Mouse (Mus musculus) forebrain, embryonic 14.5 days (tissue): ENCODE results near the gene Khnyn. TPM values are rescaled to one million over a fixed set of nuclear protein-coding genes. Genes with fewer than 3 reads are reported as not detected.
A peak's percentile ranks its signal among the peaks of the same experiment; 100 is the strongest.

Experiments used
- ATAC-seq: fragments of 200-750 bp; cut with Nextera tagmentation; 2 replicates; pipeline ENCODE4 v1.8.0; 2017; ENCODE audit warnings: mild to moderate bottlenecking, moderate library complexity
- DNase-seq: peaks from one replicate; pipeline ENCODE4 v3.0.0-alpha.2; 2015; ENCODE audit warnings: low spot score
- H3K27ac ChIP-seq: fragments of 300-500 bp; sonication (generic); 2 replicates; pipeline ENCODE4 v1.5.1; 2014; ENCODE audit warnings: low read depth, mild to moderate bottlenecking, control low read depth, low read length, moderate library complexity
- H3K27me3 ChIP-seq: fragments of 300-500 bp; sonication (generic); replicated peaks from 2 replicates; pipeline ENCODE4 v1.6.1; 2014; ENCODE audit warnings: low read length, control low read depth, mixed read lengths; ENCODE audit not compliant: control insufficient read depth, insufficient read depth
- H3K36me3 ChIP-seq: fragments of 300-500 bp; sonication (generic); 2 replicates; pipeline ENCODE4 v1.6.1; 2014; ENCODE audit warnings: low read length, control low read depth; ENCODE audit not compliant: control insufficient read depth, insufficient read depth
- H3K4me1 ChIP-seq: fragments of 300-500 bp; sonication (generic); 2 replicates; pipeline ENCODE4 v1.6.1; 2014; ENCODE audit warnings: antibody characterized with exemption, low read length, control low read depth; ENCODE audit not compliant: control insufficient read depth, insufficient read depth
- H3K4me2 ChIP-seq: fragments of 300-500 bp; sonication (generic); 2 replicates; pipeline ENCODE4 v1.6.1; 2014; ENCODE audit warnings: mild to moderate bottlenecking, control low read depth, low read length
- H3K4me3 ChIP-seq: fragments of 300-500 bp; sonication (generic); 2 replicates; pipeline ENCODE4 v1.5.1; 2014; ENCODE audit warnings: low read depth, low read length, control low read depth
- H3K9ac ChIP-seq: fragments of 300-500 bp; sonication (generic); 2 replicates; pipeline ENCODE4 v1.6.1; 2014; ENCODE audit warnings: mild to moderate bottlenecking, low read length, control low read depth, moderate library complexity
- H3K9me3 ChIP-seq: fragments of 300-500 bp; sonication (generic); replicated peaks from 2 replicates; pipeline ENCODE4 v1.6.1; 2016; ENCODE audit warnings: low read length, control low read depth, mixed read lengths; ENCODE audit not compliant: control insufficient read depth
- WGBS: fragments of 180-500 bp; shearing (Covaris S2); extraction: QIAGEN DNeasy Blood & Tissue Kit; methylation state at CpG from one replicate; pipeline ENCODE4 v1.1.7; 2014; 5-methylcytosine and 5-hydroxymethylcytosine counted together
- polyA plus RNA-seq: library from polyadenylated mRNA; unstranded; fragments of >200 nt; fragmentation: Nextera tagmentation; extraction: Ambion mirVana; gene quantifications from 2 replicates; pipeline ENCODE4 v1.2.1, GENCODE M21; 2014

The Khnyn gene
- polyA plus RNA-seq, result 4.6 and 5.4 TPM in 2 replicates

GRCm38 (mm10) chr14:55884713-55885113 is at the start of gene Khnyn:
Gene Khnyn (plus strand): TSS chr14:55884947.
- Histone ChIP-seq H3K36me3 (peaks cover 32% of the 10 kb centered on the region), H3K27ac (peak within 1 kb of the TSS; percentile 75), H3K9me3 (no peaks in the 10 kb centered on the region), H3K4me3 (peak within 1 kb of the TSS; percentile 75), H3K9ac (peak within 1 kb of the TSS; percentile 90), H3K4me1 (peaks cover 15% of the 10 kb centered on the region), H3K4me2 (peak within 1 kb of the TSS; percentile 81), H3K27me3 (no peaks in the 10 kb centered on the region)
- ATAC-seq (peak; percentile 93), DNase-seq (peak; percentile 81)
- 1% methylated on average over 26 of the region's 30 CpGs for WGBS

GRCm38 (mm10) chr14:55838312-55838711 is 46.4 kb upstream of the Khnyn start:
- Histone ChIP-seq H3K27me3 (no peaks in the 10 kb centered on the region), H3K27ac (no peak overlapping the region), H3K9ac (no peak overlapping the region), H3K4me2 (no peak overlapping the region), H3K9me3 (no peaks in the 10 kb centered on the region), H3K4me1 (no peaks in the 10 kb centered on the region), H3K4me3 (no peak overlapping the region), H3K36me3 (no peaks in the 10 kb centered on the region)
- ATAC-seq (no peak), DNase-seq (no peak)
- WGBS, result 82% methylated on average over 5 of the region's 5 CpGs

GRCm38 (mm10) chr14:55838740-55839139 is 46.0 kb upstream of the Khnyn start:
- Histone ChIP-seq H3K4me2 (no peak overlapping the region), H3K9me3 (no peaks in the 10 kb centered on the region), H3K36me3 (no peaks in the 10 kb centered on the region), H3K9ac (no peak overlapping the region), H3K4me3 (no peak overlapping the region), H3K27me3 (no peaks in the 10 kb centered on the region), H3K27ac (no peak overlapping the region), H3K4me1 (no peaks in the 10 kb centered on the region)
- WGBS, result 88% methylated on average over 4 of the region's 4 CpGs
- no peak for ATAC-seq
- DNase-seq, result no peak

GRCm38 (mm10) chr14:55840853-55841366 is 43.8 kb upstream of the Khnyn start:
- Histone ChIP-seq H3K4me2 (no peak overlapping the region), H3K27ac (no peak overlapping the region), H3K36me3 (no peaks in the 10 kb centered on the region), H3K27me3 (no peaks in the 10 kb centered on the region), H3K4me3 (no peak overlapping the region), H3K4me1 (no peaks in the 10 kb centered on the region), H3K9ac (no peak overlapping the region), H3K9me3 (no peaks in the 10 kb centered on the region)
- DNase-seq, result no peak
- 70% methylated on average over 4 of the region's 4 CpGs for WGBS
- no peak for ATAC-seq

DNA sequence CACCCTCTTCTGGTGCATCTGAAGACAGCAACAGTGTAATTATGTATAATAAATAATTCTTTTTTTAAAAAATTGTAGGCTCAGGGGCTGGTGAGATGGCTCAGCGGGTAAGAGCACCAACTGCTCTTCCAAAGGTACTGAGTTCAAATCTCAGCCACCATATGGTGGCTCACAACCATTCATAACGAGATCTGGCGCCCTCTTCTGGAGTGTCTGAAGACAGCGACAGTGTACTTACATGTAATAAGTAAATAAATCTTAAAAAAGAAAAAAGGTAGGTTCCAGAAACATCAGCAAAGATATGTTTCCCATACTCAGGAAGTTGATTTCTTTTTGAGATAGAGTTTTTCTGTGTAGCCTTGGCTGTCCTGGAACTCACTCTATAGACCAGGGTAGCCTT is 42.0 kb upstream of the Khnyn start:
- H3K4me1 ChIP-seq, result no peaks in the 10 kb centered on the region
- no peaks in the 10 kb centered on the region for H3K27me3 ChIP-seq
- DNase-seq, result no peak
- no peak overlapping the region for H3K9ac ChIP-seq
- no peak for ATAC-seq
- no peak overlapping the region for H3K27ac ChIP-seq
- no peak overlapping the region for H3K4me3 ChIP-seq
- 81% methylated on average over 4 of the region's 4 CpGs for WGBS
- no peaks in the 10 kb centered on the region for H3K36me3 ChIP-seq
- no peaks in the 10 kb centered on the region for H3K9me3 ChIP-seq
- H3K4me2 ChIP-seq, result no peak overlapping the region

GRCm38 (mm10) chr14:55845506-55846294 is 39.0 kb upstream of the Khnyn start:
- H3K4me1 ChIP-seq, result no peaks in the 10 kb centered on the region
- H3K9me3 ChIP-seq, result no peaks in the 10 kb centered on the region
- no peak overlapping the region for H3K4me2 ChIP-seq
- no peak overlapping the region for H3K9ac ChIP-seq
- no peak overlapping the region for H3K27ac ChIP-seq
- no peaks in the 10 kb centered on the region for H3K27me3 ChIP-seq
- H3K4me3 ChIP-seq, result no peak overlapping the region
- H3K36me3 ChIP-seq, result no peaks in the 10 kb centered on the region
- DNase-seq, result no peak
- no peak for ATAC-seq
- WGBS, result 87% methylated on average over 9 of the region's 9 CpGs

DNA sequence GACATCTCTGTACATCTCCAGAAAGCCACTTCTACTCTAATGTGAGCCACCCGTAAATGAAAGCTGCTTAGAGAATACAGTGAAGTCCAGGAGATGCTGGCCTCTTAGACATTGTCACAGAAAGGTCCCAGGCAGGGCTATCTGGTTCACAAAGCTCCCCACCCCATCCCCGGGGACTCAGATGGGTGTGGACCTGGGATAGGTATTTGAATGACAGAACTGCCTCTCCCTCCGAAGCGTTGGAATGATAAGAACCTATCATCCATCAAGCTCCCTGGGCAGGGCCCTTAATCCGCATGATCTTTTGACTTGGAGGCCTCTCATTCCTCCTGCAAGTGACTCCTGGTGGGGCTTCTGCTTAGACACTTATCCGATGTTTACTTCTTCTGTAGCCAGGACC is 33.9 kb upstream of the Khnyn start:
- no peak for ATAC-seq
- Histone ChIP-seq H3K27me3 (no peaks in the 10 kb centered on the region), H3K4me1 (peaks cover 21% of the 10 kb centered on the region), H3K9ac (no peak overlapping the region), H3K9me3 (no peaks in the 10 kb centered on the region), H3K4me2 (no peak overlapping the region), H3K4me3 (no peak overlapping the region), H3K27ac (no peak overlapping the region), H3K36me3 (no peaks in the 10 kb centered on the region)
- WGBS, result 74% methylated on average over 6 of the region's 6 CpGs
- DNase-seq, result no peak

GRCm38 (mm10) chr14:55852646-55853551 is 31.8 kb upstream of the Khnyn start:
- peak; percentile 74 for ATAC-seq
- Histone ChIP-seq H3K27me3 (no peaks in the 10 kb centered on the region), H3K27ac (peak overlapping the region; percentile 85), H3K9ac (peak overlapping the region; percentile 83; the same call in 1 of the 2 replicates), H3K4me2 (peak overlapping the region; percentile 81), H3K36me3 (no peaks in the 10 kb centered on the region), H3K9me3 (no peaks in the 10 kb centered on the region), H3K4me3 (peak overlapping the region; percentile 61), H3K4me1 (peaks cover 36% of the 10 kb centered on the region)
- DNase-seq, result peak; percentile 82
- WGBS, result 1% methylated on average over 11 of the region's 11 CpGs
